Mouse (Mus musculus) natural killer cell, adult 2 months (primary cell): Measurements from ENCODE around the gene Fam114a1.

Experiments used
- DNase-seq, 2 experiments: peaks; one replicate each; pipeline ENCODE4 v3.0.0; 2022; ENCODE audit warnings: low spot score in 2 of 2

Fam114a1 gene

DNA sequence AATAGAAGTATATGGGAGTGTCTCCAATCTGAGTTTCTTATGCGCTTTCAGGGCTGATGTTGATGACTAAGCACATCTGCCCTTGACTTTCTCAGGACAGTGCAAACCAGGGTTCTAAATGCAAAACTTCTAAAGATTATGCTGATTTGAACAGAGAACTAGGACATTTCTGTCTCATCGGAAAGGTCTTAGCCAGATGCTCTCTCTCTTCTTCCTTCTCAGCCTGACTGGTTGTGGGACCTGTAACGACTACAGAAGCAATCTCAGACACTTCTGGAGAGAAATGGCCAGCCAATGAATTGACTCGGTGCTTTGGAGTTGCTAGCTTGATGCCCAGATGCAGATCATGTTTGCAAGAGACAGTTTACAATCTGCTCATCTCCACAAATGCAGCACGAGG lies 80.0 kb downstream of the Fam114a1 start:
- no peak for DNase-seq

- DNase-seq: no peak
Observed at GRCm38 (mm10) chr5:65051513-65051912, 81.6 kb downstream of the Fam114a1 start.

DNA sequence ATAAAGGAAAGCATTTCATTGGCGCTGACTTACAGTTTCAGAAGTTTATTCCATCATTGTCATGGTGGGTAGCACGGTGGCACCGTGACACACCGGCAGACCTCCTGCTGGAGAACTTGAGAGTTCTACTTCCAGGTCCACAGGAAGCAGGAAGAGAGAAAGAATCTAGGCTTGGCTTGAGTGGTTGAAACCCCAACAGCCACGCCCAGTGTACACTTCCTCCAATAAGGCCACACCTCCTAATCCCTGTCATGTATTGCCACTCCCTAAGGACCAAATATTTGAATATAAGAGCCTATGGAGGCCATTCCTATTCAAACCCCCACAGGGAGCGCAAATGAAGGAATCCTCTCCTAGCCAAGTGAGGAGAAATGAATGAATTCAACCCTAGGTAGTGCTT lies 87.7 kb downstream of the Fam114a1 start:
- no peak for DNase-seq

DNA sequence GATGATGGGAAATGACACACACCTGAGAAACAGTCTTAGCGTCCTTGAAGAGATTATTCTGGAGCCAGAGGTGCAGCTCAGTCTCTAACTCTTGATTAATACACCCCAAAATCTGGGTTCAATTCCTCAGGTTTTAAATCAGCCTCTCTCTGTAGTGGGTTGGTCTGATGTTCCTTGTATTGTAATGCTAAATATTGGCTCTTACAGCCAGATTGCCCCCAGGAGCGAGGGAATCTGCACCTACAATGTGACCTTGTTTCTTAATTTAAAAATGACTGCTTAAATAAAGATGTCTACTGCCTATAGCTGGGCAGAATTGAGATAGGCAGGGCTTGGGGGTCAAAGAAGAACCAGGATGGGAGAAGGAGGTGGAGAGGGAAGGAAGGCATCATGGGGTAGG lies 89.9 kb downstream of the Fam114a1 start:
- no peak for DNase-seq

GRCm38 (mm10) chr5:65062236-65062635 lies 92.4 kb downstream of the Fam114a1 start:
- no peak for DNase-seq

GRCm38 (mm10) chr5:65063266-65063665 lies 93.4 kb downstream of the Fam114a1 start:
- DNase-seq: no peak

DNA sequence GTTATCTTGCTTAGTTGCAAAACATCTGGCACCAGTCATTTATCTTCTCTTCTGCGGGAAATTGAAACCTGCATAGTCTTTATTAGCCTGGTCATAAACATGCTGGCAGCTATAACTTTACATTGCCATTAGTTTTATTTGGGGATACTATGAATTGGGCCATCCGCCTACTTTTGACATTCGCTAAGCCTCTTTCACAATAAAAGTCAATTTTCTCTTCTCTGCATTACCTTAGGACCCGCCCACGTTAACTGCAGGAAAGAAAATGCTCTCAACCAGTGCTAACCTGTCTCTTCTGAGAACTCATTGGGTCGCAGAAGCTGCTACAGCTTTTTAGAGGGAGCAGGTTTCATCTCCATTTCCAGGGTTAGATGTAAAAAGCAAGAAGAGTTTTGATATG lies 98.3 kb downstream of the Fam114a1 start:
- DNase-seq: no peak

DNA sequence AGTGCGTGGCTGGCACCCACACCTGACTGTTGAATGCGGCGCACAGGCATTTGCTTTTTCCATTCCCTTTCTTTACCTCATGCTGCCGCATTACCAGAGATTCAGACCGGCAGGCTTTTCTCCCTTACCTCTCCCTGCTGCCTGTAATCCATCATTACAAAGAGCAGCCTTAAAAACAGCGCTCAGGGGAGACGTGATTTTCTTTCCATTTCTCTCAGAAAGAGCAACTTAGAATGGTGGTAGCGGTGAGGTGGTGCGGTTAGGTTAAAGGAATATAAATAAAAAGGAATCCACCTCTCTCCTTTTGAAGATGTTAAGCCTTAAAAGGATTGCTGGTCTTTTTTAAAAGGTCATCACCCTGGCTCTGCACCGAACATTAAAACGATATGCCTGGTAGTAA lies 100.0 kb downstream of the Fam114a1 start:
- no peak for DNase-seq

GRCm38 (mm10) chr5:65071689-65072118 lies 101.8 kb downstream of the Fam114a1 start:
- no peak for DNase-seq

DNA sequence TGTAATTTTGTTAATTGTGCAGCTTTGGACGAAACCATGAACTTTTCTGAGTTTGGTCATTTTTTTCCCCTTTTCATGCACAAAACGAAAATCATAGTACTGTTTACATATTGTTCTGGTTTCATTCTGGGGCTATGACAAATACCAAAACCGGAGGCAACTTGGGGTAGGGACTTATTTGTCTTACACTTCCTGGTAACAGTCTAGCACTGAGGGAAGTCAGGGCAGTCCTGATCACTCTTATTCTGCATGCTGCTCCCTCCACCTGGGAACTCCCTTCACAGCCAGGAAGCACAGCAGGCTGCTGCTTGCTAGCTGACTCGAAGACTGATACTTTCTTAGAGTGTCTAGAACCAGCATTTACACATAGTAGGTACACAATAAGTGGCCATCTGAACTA lies 103.4 kb downstream of the Fam114a1 start:
- DNase-seq: no peak

DNA sequence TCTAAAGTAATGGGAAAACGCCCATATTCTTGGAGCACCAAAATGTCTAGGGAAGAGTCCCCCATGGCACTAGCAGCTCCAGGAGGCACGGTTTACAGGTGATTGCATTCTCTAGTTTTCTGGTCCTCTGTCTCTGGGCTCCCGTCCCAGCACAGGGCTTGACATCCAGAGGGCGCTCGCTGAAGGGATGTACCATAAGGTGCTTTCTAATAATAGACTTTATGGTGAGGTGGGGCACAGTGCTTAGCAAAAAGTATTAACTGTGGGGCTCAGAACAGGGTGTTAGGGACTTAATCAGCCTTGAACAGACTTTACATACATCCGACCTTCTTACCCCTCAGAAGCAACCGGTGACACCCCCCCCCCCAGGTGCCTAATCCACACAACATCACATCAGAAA lies 104.8 kb downstream of the Fam114a1 start:
- DNase-seq: no peak

DNA sequence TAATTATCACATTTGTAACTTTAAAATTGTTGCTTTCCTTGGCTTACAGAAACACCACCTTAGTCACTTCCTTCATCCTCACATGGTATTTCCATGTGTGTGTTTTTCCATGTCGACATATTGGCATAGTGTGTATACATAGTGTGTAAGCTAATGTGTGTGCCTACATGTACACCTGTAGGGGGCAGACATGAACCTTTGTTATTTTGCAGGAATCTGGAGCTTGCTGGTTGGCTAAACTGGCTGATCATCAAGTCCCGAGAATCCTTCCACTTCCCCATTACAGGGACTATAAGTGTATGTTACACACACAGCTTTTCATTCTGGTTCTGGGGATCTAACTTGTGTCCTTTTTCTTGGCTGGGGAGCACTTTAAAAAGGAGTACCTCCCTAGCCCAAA lies 106.2 kb downstream of the Fam114a1 start:
- no peak for DNase-seq

DNA sequence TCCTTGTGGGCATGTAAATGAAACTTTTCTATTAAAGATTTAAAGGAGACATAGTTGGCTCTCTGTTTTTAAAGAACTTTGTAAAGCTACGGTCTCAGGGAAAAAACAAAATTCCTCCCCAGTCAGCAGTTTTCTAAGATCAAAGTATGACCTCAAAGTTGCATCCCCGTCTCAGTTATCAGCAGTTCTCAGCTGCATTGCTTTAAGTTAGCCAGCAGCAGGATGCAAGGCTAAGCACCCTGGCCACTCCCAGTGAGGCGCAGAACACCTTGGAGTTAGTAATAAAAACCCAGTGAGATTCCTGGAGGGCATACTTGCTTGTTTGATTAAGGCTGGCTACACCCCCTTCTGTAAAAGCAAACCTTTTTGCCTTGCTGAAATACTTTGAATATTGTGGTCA lies 106.9 kb downstream of the Fam114a1 start:
- no peak for DNase-seq

- no peak for DNase-seq
Observed at GRCm38 (mm10) chr5:65078081-65078480, 108.2 kb downstream of the Fam114a1 start.

DNA sequence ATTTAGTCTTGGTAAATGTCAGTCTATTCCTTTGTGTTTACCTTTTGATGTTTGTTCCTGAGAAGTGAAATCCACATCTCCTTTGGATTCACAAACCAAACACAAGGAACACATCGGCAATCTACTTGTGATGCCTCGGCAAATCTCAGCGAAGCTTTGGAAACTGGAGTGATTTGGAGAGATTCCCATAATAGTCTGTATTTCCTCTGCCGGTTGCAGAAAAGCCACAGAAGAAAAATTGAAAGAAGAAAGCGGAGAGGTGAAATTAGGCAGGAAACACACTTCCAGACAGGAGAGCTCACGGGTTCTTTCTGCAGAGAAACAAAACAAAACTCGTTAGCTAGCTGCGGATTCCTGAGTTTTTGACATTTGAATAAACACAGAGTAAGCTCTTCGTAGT lies 110.0 kb downstream of the Fam114a1 start:
- no peak for DNase-seq

GRCm38 (mm10) chr5:65081836-65082235 lies 112.0 kb downstream of the Fam114a1 start:
- DNase-seq: no peak

GRCm38 (mm10) chr5:65086522-65086921 lies 116.7 kb downstream of the Fam114a1 start:
- DNase-seq: no peak

- DNase-seq: no peak
Observed at GRCm38 (mm10) chr5:65089707-65090106, 119.8 kb downstream of the Fam114a1 start.

DNA sequence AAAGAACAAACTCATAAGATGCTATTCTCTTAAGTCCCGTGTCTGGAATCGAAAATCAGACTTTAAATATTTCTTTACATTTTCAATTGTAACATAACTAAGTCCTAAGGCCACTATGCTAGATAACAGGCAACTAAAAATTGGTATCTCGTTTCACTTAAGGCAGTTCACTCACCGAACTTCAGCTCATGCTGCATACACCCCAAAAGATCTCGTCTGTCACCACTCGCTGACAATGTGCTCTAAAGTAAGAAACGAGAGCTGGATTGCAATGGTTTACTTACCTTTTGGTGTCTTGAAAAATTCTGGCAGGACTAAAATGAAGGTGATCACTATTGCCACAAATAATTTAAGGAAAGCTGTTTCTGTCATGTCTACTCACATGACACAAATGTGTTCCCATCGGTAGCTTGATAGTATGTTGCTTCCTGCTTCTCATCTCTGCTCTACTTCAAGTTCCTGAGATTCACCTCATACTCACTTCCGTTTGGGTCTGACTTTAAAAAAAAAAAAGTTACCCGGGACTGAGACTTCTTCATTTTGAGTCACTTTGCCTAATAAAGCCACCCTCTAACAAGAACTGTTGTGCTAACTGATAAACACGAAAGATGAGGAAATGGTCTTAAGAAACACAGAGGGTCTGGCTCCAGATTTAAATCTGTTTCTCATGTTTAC lies 121.5 kb downstream of the Fam114a1 start:
- peak; percentile 29 to 33 for DNase-seq
